Mouse (Mus musculus) stomach, embryonic 14.5 days (tissue): ENCODE data around the gene Nfkb2. TPM values are rescaled to one million over a fixed set of nuclear protein-coding genes. Genes with fewer than 3 reads are reported as not detected.

ENCODE experiments used
- ATAC-seq: fragments of 200-750 bp; cut with Nextera tagmentation; 2 replicates; pipeline ENCODE4 v1.8.0; 2017; ENCODE audit warnings: low read depth, moderate TSS enrichment; ENCODE audit not compliant: insufficient number of reproducible peaks, insufficient read depth, low FRiP score
- H3K27ac ChIP-seq: fragments of 300-500 bp; sonication (generic); 2 replicates; pipeline ENCODE4 v1.5.1; 2014; ENCODE audit warnings: mild to moderate bottlenecking, low read length, moderate library complexity, mixed read lengths
- H3K27me3 ChIP-seq: fragments of 300-500 bp; sonication (generic); 2 replicates; pipeline ENCODE4 v1.6.1; 2014; ENCODE audit warnings: low read length, control low read depth, mixed read lengths; ENCODE audit not compliant: control insufficient read depth, insufficient read depth
- H3K36me3 ChIP-seq: fragments of 300-500 bp; sonication (generic); 2 replicates; pipeline ENCODE4 v1.6.1; 2014; ENCODE audit warnings: mild to moderate bottlenecking, control low read depth, low read length, moderate library complexity, mixed read lengths; ENCODE audit not compliant: control insufficient read depth, insufficient read depth
- H3K4me1 ChIP-seq: fragments of 300-500 bp; sonication (generic); 2 replicates; pipeline ENCODE4 v1.6.1; 2014; ENCODE audit warnings: low read length, control low read depth, mixed read lengths; ENCODE audit not compliant: control insufficient read depth, insufficient read depth
- H3K4me2 ChIP-seq: fragments of 300-500 bp; sonication (generic); replicated peaks from 2 replicates; pipeline ENCODE4 v1.6.1; 2014; ENCODE audit warnings: low read depth, low read length, control low read depth
- H3K4me3 ChIP-seq: fragments of 300-500 bp; sonication (generic); 2 replicates; pipeline ENCODE4 v1.5.1; 2014; ENCODE audit warnings: low read depth, low read length, control low read depth
- H3K9ac ChIP-seq: fragments of 300-500 bp; sonication (generic); replicated peaks from 2 replicates; pipeline ENCODE4 v1.6.1; 2014; ENCODE audit warnings: low read depth, mild to moderate bottlenecking, control low read depth, low read length, moderate library complexity, mixed read lengths
- H3K9me3 ChIP-seq: fragments of 300-500 bp; sonication (generic); 2 replicates; pipeline ENCODE4 v1.6.1; 2016; ENCODE audit warnings: low read depth, low read length, control low read depth; ENCODE audit not compliant: control insufficient read depth
- WGBS: fragments of 180-500 bp; shearing (Covaris S2); extraction: QIAGEN DNeasy Blood & Tissue Kit; methylation state at CpG from one replicate; pipeline ENCODE4 v1.1.7; 2014; 5-methylcytosine and 5-hydroxymethylcytosine counted together
- polyA plus RNA-seq: library from polyadenylated mRNA; unstranded; fragments of >200 nt; fragmentation: Nextera tagmentation; extraction: Ambion mirVana; gene quantifications from 2 replicates; pipeline ENCODE4 v1.2.1, GENCODE M21; 2014

Nfkb2 gene
- polyA plus RNA-seq, 1 experiment from 2014 or later = 10.1 TPM

DNA sequence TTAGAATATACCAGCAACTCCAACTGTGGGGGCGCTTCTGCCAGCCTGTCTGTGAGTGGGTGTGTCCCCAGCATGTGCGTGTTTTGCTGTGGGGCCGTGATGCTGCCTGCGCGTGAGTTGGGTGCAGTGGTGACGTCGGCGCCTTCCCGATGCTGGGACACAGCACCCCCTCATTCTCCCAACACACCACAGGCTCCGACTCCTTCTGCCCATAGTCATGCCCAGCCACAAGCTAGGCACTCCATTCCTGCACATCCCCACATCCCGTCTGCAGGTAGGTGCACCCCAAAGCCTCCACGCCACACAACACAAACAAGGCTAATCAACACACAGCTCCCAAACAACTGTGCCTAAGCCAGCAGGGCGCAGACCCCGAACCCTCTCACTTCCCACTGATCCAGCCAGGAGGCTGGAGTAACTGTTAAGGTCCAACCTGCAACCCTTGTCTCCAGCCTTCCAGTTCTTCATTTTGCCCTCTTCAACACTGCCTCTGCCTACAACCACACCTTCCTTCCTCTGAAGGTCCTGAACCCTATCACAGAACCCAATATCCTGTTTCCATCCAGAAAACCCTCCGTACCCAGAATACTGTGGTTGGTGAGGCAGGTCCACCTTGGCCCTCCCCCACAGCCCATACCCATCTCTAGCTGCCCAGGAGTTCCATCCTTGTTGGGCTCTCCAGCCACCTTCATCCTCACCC lies 12.9 kb downstream of the Nfkb2 start:
- 0 out of 2 replicates have a peak, but pooled peaks cover 4% of the 10 kb centered on the region for H3K27me3 ChIP-seq
- peaks cover 49% of the 10 kb centered on the region for H3K4me1 ChIP-seq
- 26% methylated on average over 15 of the region's 15 CpGs for WGBS
- ATAC-seq = no peak
- peak overlapping the region; percentile 60 for H3K4me3 ChIP-seq
- H3K9me3 ChIP-seq = no peaks in the 10 kb centered on the region
- H3K4me2 ChIP-seq = peak overlapping the region; percentile 70
- peaks cover 1% of the 10 kb centered on the region; the same call in 1 of the 2 replicates for H3K36me3 ChIP-seq
- H3K27ac ChIP-seq = peak overlapping the region; percentile 93
- peak overlapping the region; percentile 68 for H3K9ac ChIP-seq

DNA sequence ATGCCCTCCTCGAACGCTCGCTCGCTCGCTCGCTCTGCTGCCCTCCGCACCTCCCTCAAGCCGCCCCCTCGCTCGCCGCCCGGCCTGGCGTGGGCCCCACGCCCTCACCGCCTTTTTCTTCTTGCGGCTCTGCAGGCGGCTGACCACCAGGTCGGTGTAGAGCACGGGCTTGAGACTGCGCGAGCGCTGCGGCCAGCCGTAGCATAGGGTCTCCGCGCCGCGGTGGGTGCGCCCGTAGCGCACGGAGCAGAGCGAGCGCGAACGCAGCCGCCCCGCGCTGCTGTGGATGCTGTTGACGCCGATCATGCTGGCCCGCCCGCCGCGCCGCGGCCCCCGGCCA lies 13.4 kb downstream of the Nfkb2 start:
- Histone ChIP-seq H3K4me1 (peaks cover 51% of the 10 kb centered on the region), H3K9ac (peak overlapping the region; percentile 68), H3K27ac (peak overlapping the region; percentile 93), H3K9me3 (no peaks in the 10 kb centered on the region), H3K4me3 (peak overlapping the region; percentile 60), H3K36me3 (no peaks in the 10 kb centered on the region; the same call in 1 of the 2 replicates), H3K27me3 (0 out of 2 replicates have a peak, but pooled peaks cover 4% of the 10 kb centered on the region), H3K4me2 (peak overlapping the region; percentile 70)
- 0 out of 2 replicates have a peak, but pooled peaks have one; percentile 0 for ATAC-seq
- WGBS = under 1% methylated on average over 47 of the region's 48 CpGs

DNA sequence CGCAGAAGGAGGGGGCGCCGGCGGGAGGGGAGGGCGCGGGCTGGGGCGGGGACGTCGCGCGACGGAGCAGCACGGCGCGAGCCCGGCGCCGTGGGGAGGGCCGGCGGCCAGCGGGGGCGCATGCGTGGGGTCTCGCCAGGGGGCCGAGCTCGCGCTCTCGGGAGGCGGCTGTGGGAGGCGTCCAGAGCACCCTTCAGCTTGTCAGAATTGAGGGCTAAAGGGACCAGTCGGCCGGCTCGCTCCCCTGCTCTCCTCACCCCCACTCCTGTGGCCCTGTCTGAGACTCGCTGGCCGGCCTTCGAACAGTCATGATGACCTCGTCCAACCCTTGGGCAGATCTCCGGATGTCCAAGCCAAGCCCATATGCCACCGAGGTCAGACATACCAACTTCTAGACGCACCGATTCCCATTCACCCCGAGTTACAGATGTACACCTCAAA lies 13.9 kb downstream of the Nfkb2 start:
- Histone ChIP-seq H3K4me2 (peak overlapping the region; percentile 70), H3K27ac (peak overlapping the region; percentile 93; the same call in 1 of the 2 replicates), H3K27me3 (0 out of 2 replicates have a peak, but pooled peaks cover 4% of the 10 kb centered on the region), H3K9ac (peak overlapping the region; percentile 68), H3K4me1 (peaks cover 51% of the 10 kb centered on the region), H3K9me3 (no peaks in the 10 kb centered on the region), H3K4me3 (peak overlapping the region; percentile 60), H3K36me3 (no peaks in the 10 kb centered on the region; the same call in 1 of the 2 replicates)
- peak; percentile 6; the same call in 1 of the 2 replicates for ATAC-seq
- WGBS = 2% methylated on average over 36 of the region's 42 CpGs

DNA sequence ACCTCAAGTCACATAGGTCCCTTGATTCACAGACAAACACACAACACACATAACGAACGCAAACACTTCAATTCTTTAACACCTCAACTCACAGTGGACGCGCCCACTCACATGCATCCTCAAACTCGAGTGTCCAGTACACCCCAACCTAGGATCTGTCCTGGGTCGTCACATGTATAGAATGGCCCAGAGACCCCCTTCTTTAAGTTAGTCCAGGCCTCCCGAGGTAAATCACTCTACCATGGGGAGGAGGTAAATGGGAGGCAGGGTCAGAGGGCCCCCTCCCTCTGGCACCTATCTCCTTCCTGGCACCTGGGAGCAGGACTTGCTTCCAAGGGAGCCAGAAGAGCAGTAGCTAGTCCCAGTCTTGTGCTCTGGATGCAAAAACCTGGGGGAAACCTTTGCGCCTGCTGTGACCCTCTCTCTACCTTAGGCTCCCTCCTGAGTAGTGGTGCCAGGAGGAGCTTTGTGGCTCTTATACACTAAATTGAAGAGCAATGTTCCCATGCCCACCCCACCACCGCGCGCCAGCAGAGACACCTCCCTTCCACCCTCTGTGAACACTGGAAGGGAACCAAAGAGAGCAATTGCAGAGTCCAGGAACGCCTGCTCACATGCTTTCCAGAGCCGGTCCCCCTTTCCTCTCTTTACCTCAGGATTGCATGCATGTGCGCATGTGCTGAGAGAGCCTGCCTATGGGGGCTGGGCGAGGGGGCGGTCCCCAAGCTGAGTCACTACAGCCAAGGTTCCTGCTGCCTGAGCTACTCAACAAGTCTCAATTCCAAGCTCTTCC lies 14.7 kb downstream of the Nfkb2 start:
- no peak for ATAC-seq
- H3K36me3 ChIP-seq = no peaks in the 10 kb centered on the region
- H3K4me1 ChIP-seq = peaks cover 51% of the 10 kb centered on the region
- H3K27ac ChIP-seq = peak overlapping the region; percentile 93
- peak overlapping the region; percentile 68; the same call in 1 of the 2 replicates for H3K9ac ChIP-seq
- 0 out of 2 replicates have a peak, but pooled peaks cover 6% of the 10 kb centered on the region for H3K27me3 ChIP-seq
- H3K4me2 ChIP-seq = peak overlapping the region; percentile 70
- H3K4me3 ChIP-seq = peak overlapping the region; percentile 60
- no peaks in the 10 kb centered on the region for H3K9me3 ChIP-seq
- WGBS = 11% methylated on average over 16 of the region's 16 CpGs

DNA sequence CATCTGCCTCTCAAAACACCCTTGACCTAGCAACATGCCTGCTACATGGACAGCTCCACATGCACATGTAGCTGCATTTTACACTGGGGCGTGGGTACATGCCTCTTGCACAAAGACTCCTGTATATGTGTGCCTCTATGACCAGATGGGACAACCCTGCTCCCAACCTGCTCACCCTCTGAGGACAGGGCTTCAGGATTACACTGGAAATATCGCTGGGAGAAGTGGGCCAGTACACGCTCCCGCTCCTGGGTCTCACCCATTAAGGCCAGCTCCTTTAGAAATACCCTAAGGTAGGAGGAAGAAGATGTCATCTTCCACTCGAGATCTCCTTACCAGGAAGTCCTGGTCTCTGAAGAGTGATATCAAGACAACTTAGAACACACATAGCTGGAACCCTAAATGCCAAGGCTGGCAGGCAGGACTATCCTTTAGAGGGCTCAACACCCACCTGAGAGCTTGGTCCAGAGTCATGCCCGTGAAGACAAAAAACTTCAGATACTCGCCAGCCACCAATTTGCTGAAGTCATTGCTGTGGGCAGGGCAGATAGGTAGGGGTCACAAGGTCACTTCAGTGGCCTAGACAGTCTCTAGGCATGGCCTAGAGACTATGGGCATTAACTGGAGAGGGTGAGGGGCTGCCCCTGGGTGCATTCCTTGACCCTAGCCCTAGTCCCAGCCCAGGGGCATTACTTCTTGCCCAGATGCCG lies 16.1 kb downstream of the Nfkb2 start:
- H3K9me3 ChIP-seq = no peaks in the 10 kb centered on the region
- WGBS = 80% methylated on average over 8 of the region's 8 CpGs

DNA sequence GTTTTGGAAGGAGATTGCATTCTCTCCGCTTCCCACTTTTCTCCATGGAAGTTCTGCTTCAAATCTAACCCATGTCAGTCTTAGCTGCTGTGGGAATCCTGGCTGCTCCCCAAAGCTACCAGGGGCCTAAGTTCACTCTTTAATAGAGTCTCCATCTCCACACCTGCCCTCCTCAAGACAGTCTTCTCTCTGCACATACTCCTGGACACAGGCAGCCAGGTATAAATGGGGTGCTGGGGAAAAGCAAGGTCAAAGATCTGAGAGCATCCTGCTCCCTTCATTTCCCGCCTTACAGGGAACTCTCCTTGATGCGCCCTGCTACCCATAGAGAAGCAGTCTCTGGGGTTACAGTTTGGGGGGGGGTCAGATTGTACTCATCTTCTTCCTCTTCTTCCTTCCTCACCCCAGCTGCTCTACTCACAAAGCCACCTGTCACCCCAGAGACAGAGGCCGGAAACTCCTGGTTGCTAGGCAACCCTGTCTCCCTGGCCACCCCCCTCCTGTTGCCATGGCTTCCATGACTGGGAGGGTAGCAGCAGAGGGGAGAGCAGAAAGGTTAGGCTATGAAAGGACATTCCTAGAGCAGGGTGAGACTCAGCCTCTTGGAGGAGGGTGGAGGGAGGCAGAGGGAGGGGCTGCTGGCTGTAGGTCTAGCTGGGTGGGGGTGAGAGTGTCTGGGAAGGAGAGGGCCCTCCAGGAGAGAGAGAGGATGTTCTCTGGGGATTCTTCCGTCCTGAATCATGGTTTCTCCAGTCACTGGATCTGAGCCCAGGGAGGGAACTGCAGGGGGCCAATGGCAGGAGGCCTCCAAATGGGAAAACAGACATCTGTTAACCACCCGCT lies 17.2 kb downstream of the Nfkb2 start:
- Histone ChIP-seq H3K4me2 (no peak overlapping the region), H3K9ac (no peak overlapping the region), H3K9me3 (no peaks in the 10 kb centered on the region), H3K4me1 (peaks cover 28% of the 10 kb centered on the region), H3K27me3 (peaks cover 20% of the 10 kb centered on the region), H3K4me3 (no peak overlapping the region), H3K27ac (no peak overlapping the region), H3K36me3 (no peaks in the 10 kb centered on the region)
- 32% methylated on average over 6 of the region's 6 CpGs for WGBS
- ATAC-seq = peak; percentile 26; the same call in 1 of the 2 replicates

More for the DNA sequence above, 16.1 kb downstream of the Nfkb2 start:
- Histone ChIP-seq H3K36me3 (no peaks in the 10 kb centered on the region), H3K4me3 (no peak overlapping the region), H3K27ac (no peak overlapping the region), H3K4me1 (peaks cover 39% of the 10 kb centered on the region), H3K9ac (no peak overlapping the region), H3K27me3 (peaks cover 20% of the 10 kb centered on the region), H3K4me2 (no peak overlapping the region)
- ATAC-seq = no peak

DNA sequence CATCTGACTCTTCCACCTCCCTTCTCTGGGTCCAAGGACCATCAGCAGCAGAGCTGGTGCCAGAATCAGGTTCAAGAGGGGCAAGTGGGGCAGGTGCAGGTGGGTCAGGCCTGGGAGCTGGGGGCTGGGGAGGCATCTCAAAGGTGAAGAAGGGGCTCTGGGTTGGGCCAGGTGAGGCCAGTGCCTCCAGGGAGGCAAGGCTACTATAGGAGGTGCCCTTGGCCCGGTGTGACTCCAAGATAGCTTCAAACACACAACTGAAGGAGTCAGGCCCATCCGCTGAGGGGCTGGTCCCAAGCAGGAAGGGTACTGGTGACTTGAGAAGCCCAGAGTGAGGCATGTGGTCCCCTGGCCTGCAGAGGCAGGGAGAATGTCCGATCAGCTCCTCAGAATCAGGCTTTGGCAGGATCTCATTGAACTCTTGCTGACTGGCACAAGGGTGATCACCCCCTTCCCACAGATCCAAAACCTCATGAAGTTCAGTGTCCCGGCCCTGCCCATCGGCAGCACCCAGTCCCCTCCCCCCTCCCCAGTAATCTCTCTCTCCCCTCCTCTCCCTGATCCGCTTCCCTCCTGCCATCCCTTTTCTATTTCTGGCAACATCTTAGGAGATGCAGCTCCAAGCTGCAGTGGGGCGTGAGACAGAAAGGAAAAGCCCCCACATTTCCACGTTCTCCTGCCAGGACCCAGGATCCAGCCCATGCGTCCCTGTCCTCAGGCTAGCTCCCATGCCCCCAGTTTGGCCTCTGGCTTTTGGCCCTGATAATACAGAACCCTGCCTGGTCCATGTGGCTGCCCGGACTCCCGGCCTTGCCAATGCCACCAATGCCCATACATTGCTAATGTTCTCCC lies 18.2 kb downstream of the Nfkb2 start:
- WGBS = 60% methylated on average over 11 of the region's 11 CpGs
- Histone ChIP-seq H3K36me3 (no peaks in the 10 kb centered on the region), H3K9ac (no peak overlapping the region), H3K4me3 (no peak overlapping the region), H3K4me1 (peaks cover 26% of the 10 kb centered on the region), H3K27me3 (peaks cover 26% of the 10 kb centered on the region), H3K4me2 (no peak overlapping the region), H3K27ac (no peak overlapping the region), H3K9me3 (no peaks in the 10 kb centered on the region)
- no peak for ATAC-seq
